Mouse (Mus musculus) stomach, postnatal 0 days (tissue): ENCODE measurements around the gene Pir. TPM values are rescaled to one million over a fixed set of nuclear protein-coding genes. Genes with fewer than 3 reads are reported as not detected.

Source experiments
- ATAC-seq: fragments of 200-750 bp; cut with Nextera tagmentation; 2 replicates; pipeline ENCODE4 v1.8.0; 2017; ENCODE audit not compliant: low FRiP score, low TSS enrichment
- DNase-seq: peaks from one replicate; pipeline ENCODE4 v3.0.0-alpha.2; 2016; ENCODE audit warnings: low spot score
- H3K27ac ChIP-seq: fragments of 300-500 bp; sonication (generic); replicated peaks from 2 replicates; pipeline ENCODE4 v1.5.1; 2014; ENCODE audit warnings: mild to moderate bottlenecking, control low read depth
- H3K27me3 ChIP-seq: fragments of 300-500 bp; sonication (generic); 2 replicates; pipeline ENCODE4 v1.6.1; 2014; ENCODE audit warnings: low read length; ENCODE audit not compliant: control insufficient read depth, insufficient read depth
- H3K36me3 ChIP-seq: fragments of 300-500 bp; sonication (generic); 2 replicates; pipeline ENCODE4 v1.6.1; 2014; ENCODE audit warnings: low read length, mixed read lengths; ENCODE audit not compliant: control insufficient read depth, insufficient read depth
- H3K4me1 ChIP-seq: fragments of 300-500 bp; sonication (generic); replicated peaks from 2 replicates; pipeline ENCODE4 v1.6.1; 2014; ENCODE audit warnings: antibody characterized with exemption; ENCODE audit not compliant: control insufficient read depth, insufficient read depth
- H3K4me2 ChIP-seq: fragments of 300-500 bp; sonication (generic); replicated peaks from 2 replicates; pipeline ENCODE4 v1.6.1; 2014; ENCODE audit warnings: low read depth, mild to moderate bottlenecking, control low read depth, moderate library complexity
- H3K4me3 ChIP-seq: fragments of 300-500 bp; sonication (generic); 2 replicates; pipeline ENCODE4 v1.5.1; 2014; ENCODE audit warnings: low read depth, low read length, control low read depth
- H3K9ac ChIP-seq: fragments of 300-500 bp; sonication (generic); 2 replicates; pipeline ENCODE4 v1.6.1; 2014; ENCODE audit warnings: mild to moderate bottlenecking, low read length, control low read depth, mixed read lengths
- H3K9me3 ChIP-seq: fragments of 300-500 bp; sonication (generic); 2 replicates; pipeline ENCODE4 v1.6.1; 2016; ENCODE audit warnings: low read length; ENCODE audit not compliant: control insufficient read depth
- CTCF ChIP-seq: IDR thresholded peaks from 2 replicates; pipeline ENCODE4 v1.5.1; 2016; ENCODE audit warnings: antibody characterized with exemption, low read depth, mild to moderate bottlenecking, moderate library complexity
- EP300 ChIP-seq: optimal IDR thresholded peaks from 2 replicates; pipeline ENCODE3; 2016; ENCODE audit warnings: antibody characterized with exemption
- WGBS: fragments of 180-500 bp; shearing (Covaris S2); extraction: QIAGEN DNeasy Blood & Tissue Kit; methylation state at CpG from one replicate; pipeline ENCODE4 v1.1.7; 2014; 5-methylcytosine and 5-hydroxymethylcytosine counted together
- polyA plus RNA-seq: library from polyadenylated mRNA; unstranded; fragments of >200 nt; fragmentation: Nextera tagmentation; extraction: Ambion mirVana; gene quantifications from 2 replicates; pipeline ENCODE4 v1.2.1, GENCODE M21; 2015

The Pir gene
- polyA plus RNA-seq, 1 experiment from 2014 or later: 19.6 TPM

- H3K9me3 ChIP-seq: no peaks in the 10 kb centered on the region
- WGBS: 63% methylated on average over 8 of the region's 8 CpGs
- H3K4me3 ChIP-seq: no peak within 1 kb of the TSS
- H3K4me1 ChIP-seq: no peaks in the 10 kb centered on the region
- no peak within 1 kb of the TSS for H3K27ac ChIP-seq
- TF ChIP-seq EP300: no peak
- H3K27me3 ChIP-seq: no peaks in the 10 kb centered on the region
- no peak for DNase-seq
- ATAC-seq: no peak
- no peaks in the 10 kb centered on the region for H3K36me3 ChIP-seq
- H3K9ac ChIP-seq: no peak within 1 kb of the TSS
- H3K4me2 ChIP-seq: no peak within 1 kb of the TSS
Observed at GRCm38 (mm10) chrX:164258057-164258456, 11.1 kb upstream of the Pir start, which contains the start of gene Bmx. TSS of gene Bmx (minus strand) at chrX:164258193.

- no peak overlapping the region for H3K9ac ChIP-seq
- no peaks in the 10 kb centered on the region for H3K9me3 ChIP-seq
- 69% methylated on average over 5 of the region's 5 CpGs for WGBS
- no peak overlapping the region for H3K4me2 ChIP-seq
- no peak for TF ChIP-seq CTCF
- TF ChIP-seq EP300: no peak
- no peak overlapping the region for H3K27ac ChIP-seq
- no peaks in the 10 kb centered on the region for H3K4me1 ChIP-seq
- H3K27me3 ChIP-seq: no peaks in the 10 kb centered on the region
- DNase-seq: no peak
- no peak overlapping the region for H3K4me3 ChIP-seq
- no peak for ATAC-seq
- H3K36me3 ChIP-seq: no peaks in the 10 kb centered on the region
Observed at GRCm38 (mm10) chrX:164258662-164259061, 10.5 kb upstream of the Pir start.

DNA sequence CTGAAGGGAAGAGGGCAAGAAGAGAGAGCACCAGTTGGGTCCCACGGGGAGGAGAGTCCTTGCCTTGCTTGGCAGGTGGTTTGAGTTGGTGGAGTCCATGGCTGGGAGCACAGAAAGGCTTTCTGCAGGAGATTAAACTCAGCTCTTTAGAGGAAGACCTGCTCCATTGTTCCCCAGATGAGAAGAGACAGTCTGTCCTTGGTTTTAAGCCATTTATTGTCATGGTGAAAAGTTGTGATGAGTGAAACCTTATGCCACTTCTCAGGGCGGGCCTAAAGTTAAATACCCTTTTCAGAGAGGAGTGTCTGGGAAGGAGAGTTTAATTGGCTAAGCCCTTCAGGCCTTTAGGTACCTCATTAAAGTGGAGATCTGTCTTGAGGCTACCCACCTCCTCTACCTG lies 6.9 kb upstream of the Pir start:
- H3K27ac ChIP-seq: no peak overlapping the region
- H3K27me3 ChIP-seq: no peaks in the 10 kb centered on the region
- H3K9ac ChIP-seq: no peak overlapping the region
- no peaks in the 10 kb centered on the region for H3K4me1 ChIP-seq
- H3K9me3 ChIP-seq: no peaks in the 10 kb centered on the region
- no peak for ATAC-seq
- TF ChIP-seq EP300: no peak
- TF ChIP-seq CTCF: no peak
- 70% methylated on average over 2 of the region's 2 CpGs for WGBS
- H3K4me3 ChIP-seq: no peak overlapping the region
- no peak for DNase-seq
- H3K36me3 ChIP-seq: no peaks in the 10 kb centered on the region
- no peak overlapping the region for H3K4me2 ChIP-seq

- H3K27ac ChIP-seq: no peak overlapping the region
- no peaks in the 10 kb centered on the region for H3K4me1 ChIP-seq
- no peaks in the 10 kb centered on the region for H3K9me3 ChIP-seq
- H3K36me3 ChIP-seq: no peaks in the 10 kb centered on the region
- no peak overlapping the region for H3K9ac ChIP-seq
- H3K27me3 ChIP-seq: no peaks in the 10 kb centered on the region
- TF ChIP-seq EP300 (no peak), CTCF (no peak)
- H3K4me2 ChIP-seq: no peak overlapping the region
- no peak overlapping the region for H3K4me3 ChIP-seq
- no peak for ATAC-seq
- DNase-seq: no peak
- WGBS: 53% methylated on average over 1 of the region's 1 CpGs
Observed at GRCm38 (mm10) chrX:164264861-164265260, 4.3 kb upstream of the Pir start.

- no peak for ATAC-seq
- Histone ChIP-seq H3K4me3 (no peak overlapping the region), H3K9ac (no peak overlapping the region), H3K27me3 (no peaks in the 10 kb centered on the region), H3K36me3 (no peaks in the 10 kb centered on the region), H3K4me1 (no peaks in the 10 kb centered on the region), H3K27ac (no peak overlapping the region), H3K4me2 (no peak overlapping the region), H3K9me3 (no peaks in the 10 kb centered on the region)
- 95% methylated on average over 3 of the region's 3 CpGs for WGBS
- DNase-seq: no peak
- TF ChIP-seq EP300 (no peak), CTCF (no peak)
Observed at GRCm38 (mm10) chrX:164270603-164271002, 1.4 kb downstream of the Pir start.

GRCm38 (mm10) chrX:164275536-164275935 lies 6.4 kb downstream of the Pir start:
- DNase-seq (no peak), ATAC-seq (no peak)
- no peak for TF ChIP-seq CTCF
- no peak for TF ChIP-seq EP300
- no peak overlapping the region for H3K27ac ChIP-seq
- H3K4me1 ChIP-seq: no peaks in the 10 kb centered on the region
- no peak overlapping the region for H3K4me3 ChIP-seq
- H3K36me3 ChIP-seq: no peaks in the 10 kb centered on the region
- 38% methylated on average over 3 of the region's 3 CpGs for WGBS
- no peaks in the 10 kb centered on the region for H3K27me3 ChIP-seq
- H3K9me3 ChIP-seq: no peaks in the 10 kb centered on the region
- no peak overlapping the region for H3K4me2 ChIP-seq
- no peak overlapping the region for H3K9ac ChIP-seq
